Mouse (Mus musculus) forebrain, embryonic 13.5 days (tissue): ENCODE results near the gene Smc4. TPM values are rescaled to one million over a fixed set of nuclear protein-coding genes. Genes with fewer than 3 reads are reported as not detected.
A peak's percentile ranks its signal among the peaks of the same experiment; 100 is the strongest.

Experiments
- ATAC-seq: fragments of 200-750 bp; cut with Nextera tagmentation; 2 replicates; pipeline ENCODE4 v1.8.0; 2017
- H3K27ac ChIP-seq: fragments of 300-500 bp; sonication (generic); 2 replicates; pipeline ENCODE4 v1.5.1; 2015; ENCODE audit warnings: inconsistent platforms, mild to moderate bottlenecking, moderate library complexity
- H3K27me3 ChIP-seq: fragments of 300-500 bp; sonication (generic); 2 replicates; pipeline ENCODE4 v1.6.1; 2015; ENCODE audit warnings: mild to moderate bottlenecking, inconsistent platforms
- H3K36me3 ChIP-seq: fragments of 300-500 bp; sonication (generic); 2 replicates; pipeline ENCODE4 v1.6.1; 2015; ENCODE audit warnings: mild to moderate bottlenecking, inconsistent platforms; ENCODE audit not compliant: poor library complexity, severe bottlenecking
- H3K4me1 ChIP-seq: fragments of 300-500 bp; sonication (generic); 2 replicates; pipeline ENCODE4 v1.6.1; 2015; ENCODE audit warnings: inconsistent platforms
- H3K4me2 ChIP-seq: fragments of 300-500 bp; sonication (generic); 2 replicates; pipeline ENCODE4 v1.6.1; 2015; ENCODE audit warnings: inconsistent platforms, mild to moderate bottlenecking, moderate library complexity
- H3K4me3 ChIP-seq: fragments of 300-500 bp; sonication (generic); 2 replicates; pipeline ENCODE4 v1.5.1; 2015; ENCODE audit warnings: mild to moderate bottlenecking, inconsistent platforms
- H3K9ac ChIP-seq: fragments of 300-500 bp; sonication (generic); 2 replicates; pipeline ENCODE4 v1.6.1; 2015; ENCODE audit warnings: mild to moderate bottlenecking, inconsistent platforms
- H3K9me3 ChIP-seq: fragments of 300-500 bp; sonication (generic); replicated peaks from 2 replicates; pipeline ENCODE4 v1.6.1; 2016; ENCODE audit warnings: inconsistent platforms
- WGBS: fragments of 180-500 bp; shearing (Covaris S2); methylation state at CpG from one replicate; pipeline ENCODE4 v1.1.7; 2015; 5-methylcytosine and 5-hydroxymethylcytosine counted together
- polyA plus RNA-seq: library from polyadenylated mRNA; unstranded; fragments of >200 nt; fragmentation: Nextera tagmentation; extraction: Ambion mirVana; gene quantifications from 2 replicates; pipeline ENCODE4 v1.2.1, GENCODE M21; 2015

Smc4 gene
- polyA plus RNA-seq, 1 experiment from 2014 or later, result 180 TPM

GRCm38 (mm10) chr3:69020764-69021163 lies 16.2 kb downstream of the Smc4 start:
- ATAC-seq, result no peak
- peaks cover 61% of the 10 kb centered on the region for H3K36me3 ChIP-seq

GRCm38 (mm10) chr3:69026133-69026783 lies 21.7 kb downstream of the Smc4 start:
- Histone ChIP-seq H3K4me2 (no peak overlapping the region), H3K36me3 (peaks cover 71% of the 10 kb centered on the region), H3K4me3 (no peak overlapping the region), H3K9ac (no peak overlapping the region), H3K27me3 (no peaks in the 10 kb centered on the region), H3K9me3 (no peaks in the 10 kb centered on the region), H3K27ac (no peak overlapping the region), H3K4me1 (no peaks in the 10 kb centered on the region)
- 98% methylated on average over 1 of the region's 1 CpGs for WGBS
- ATAC-seq, result no peak

More at GRCm38 (mm10) chr3:69020764-69021163, 16.2 kb downstream of the Smc4 start:
- H3K4me3 ChIP-seq, result no peak overlapping the region
- H3K4me2 ChIP-seq, result no peak overlapping the region
- no peaks in the 10 kb centered on the region for H3K4me1 ChIP-seq
- no peaks in the 10 kb centered on the region for H3K27me3 ChIP-seq
- H3K27ac ChIP-seq, result no peak overlapping the region
- H3K9me3 ChIP-seq, result no peaks in the 10 kb centered on the region
- H3K9ac ChIP-seq, result no peak overlapping the region

GRCm38 (mm10) chr3:69040105-69040504 lies 35.6 kb downstream of the Smc4 start:
- H3K9ac ChIP-seq, result no peak overlapping the region
- no peaks in the 10 kb centered on the region for H3K27me3 ChIP-seq
- peak overlapping the region; percentile 36 for H3K4me2 ChIP-seq
- peak overlapping the region; percentile 20 for H3K4me3 ChIP-seq
- ATAC-seq, result no peak
- H3K4me1 ChIP-seq, result peaks cover 27% of the 10 kb centered on the region
- peaks cover 31% of the 10 kb centered on the region for H3K36me3 ChIP-seq
- H3K9me3 ChIP-seq, result no peaks in the 10 kb centered on the region
- WGBS, result 91% methylated on average over 2 of the region's 2 CpGs
- H3K27ac ChIP-seq, result no peak overlapping the region

- H3K4me3 ChIP-seq, result peak overlapping the region; percentile 20
- 71% methylated on average over 5 of the region's 5 CpGs for WGBS
- ATAC-seq, result no peak
- no peaks in the 10 kb centered on the region for H3K27me3 ChIP-seq
- H3K4me2 ChIP-seq, result peak overlapping the region; percentile 36
- peaks cover 28% of the 10 kb centered on the region for H3K36me3 ChIP-seq
- no peak overlapping the region for H3K9ac ChIP-seq
- peaks cover 35% of the 10 kb centered on the region for H3K4me1 ChIP-seq
- no peaks in the 10 kb centered on the region for H3K9me3 ChIP-seq
- H3K27ac ChIP-seq, result no peak overlapping the region
Measured at GRCm38 (mm10) chr3:69041298-69041697, 36.8 kb downstream of the Smc4 start.

GRCm38 (mm10) chr3:69044167-69044591 lies 39.6 kb downstream of the Smc4 start:
- peak; percentile 79 for ATAC-seq
- peaks cover 35% of the 10 kb centered on the region for H3K4me1 ChIP-seq
- H3K36me3 ChIP-seq, result peaks cover 13% of the 10 kb centered on the region
- peak overlapping the region; percentile 95 for H3K27ac ChIP-seq
- no peaks in the 10 kb centered on the region for H3K27me3 ChIP-seq
- H3K4me2 ChIP-seq, result peak overlapping the region; percentile 69
- H3K9me3 ChIP-seq, result no peaks in the 10 kb centered on the region
- peak overlapping the region; percentile 97 for H3K9ac ChIP-seq
- under 1% methylated on average over 30 of the region's 42 CpGs for WGBS
- H3K4me3 ChIP-seq, result peak overlapping the region; percentile 87

- peaks cover 8% of the 10 kb centered on the region for H3K36me3 ChIP-seq
- H3K9me3 ChIP-seq, result no peaks in the 10 kb centered on the region
- H3K27me3 ChIP-seq, result no peaks in the 10 kb centered on the region
- ATAC-seq, result peak; percentile 97
- H3K4me1 ChIP-seq, result peaks cover 35% of the 10 kb centered on the region
- peak within 1 kb of the TSS; percentile 87 for H3K4me3 ChIP-seq
- H3K9ac ChIP-seq, result peak within 1 kb of the TSS; percentile 97
- H3K27ac ChIP-seq, result peak within 1 kb of the TSS; percentile 95
- peak within 1 kb of the TSS; percentile 69 for H3K4me2 ChIP-seq
- WGBS, result under 1% methylated on average over 62 of the region's 80 CpGs
Measured at GRCm38 (mm10) chr3:69044645-69045399, 40.3 kb downstream of the Smc4 start, which contains the start of gene Trim59. Gene Trim59, minus strand, starts transcription at chr3:69044755.

- H3K4me1 ChIP-seq, result peaks cover 32% of the 10 kb centered on the region
- peak overlapping the region; percentile 87 for H3K4me3 ChIP-seq
- no peaks in the 10 kb centered on the region for H3K9me3 ChIP-seq
- peaks cover 4% of the 10 kb centered on the region for H3K36me3 ChIP-seq
- peak overlapping the region; percentile 69 for H3K4me2 ChIP-seq
- H3K27me3 ChIP-seq, result no peaks in the 10 kb centered on the region
- peak overlapping the region; percentile 95 for H3K27ac ChIP-seq
- ATAC-seq, result peak; percentile 9; the same call in 1 of the 2 replicates
- peak overlapping the region; percentile 97 for H3K9ac ChIP-seq
- WGBS, result 8% methylated on average over 9 of the region's 9 CpGs
Measured at GRCm38 (mm10) chr3:69045400-69045703, 40.8 kb downstream of the Smc4 start.

GRCm38 (mm10) chr3:69045750-69046149 lies 41.2 kb downstream of the Smc4 start:
- H3K4me3 ChIP-seq, result peak overlapping the region; percentile 87
- H3K4me1 ChIP-seq, result peaks cover 28% of the 10 kb centered on the region
- H3K9me3 ChIP-seq, result no peaks in the 10 kb centered on the region
- WGBS, result 23% methylated on average over 13 of the region's 13 CpGs
- peak overlapping the region; percentile 97 for H3K9ac ChIP-seq
- peaks cover under 1% of the 10 kb centered on the region; the same call in 1 of the 2 replicates for H3K36me3 ChIP-seq
- H3K27ac ChIP-seq, result no peak overlapping the region
- no peak for ATAC-seq
- no peaks in the 10 kb centered on the region for H3K27me3 ChIP-seq
- H3K4me2 ChIP-seq, result peak overlapping the region; percentile 69

GRCm38 (mm10) chr3:69046509-69046908 lies 42.0 kb downstream of the Smc4 start:
- WGBS, result 82% methylated on average over 4 of the region's 4 CpGs
- no peak overlapping the region for H3K4me3 ChIP-seq
- peaks cover 20% of the 10 kb centered on the region for H3K4me1 ChIP-seq
- no peaks in the 10 kb centered on the region for H3K36me3 ChIP-seq
- H3K27ac ChIP-seq, result no peak overlapping the region
- H3K9ac ChIP-seq, result no peak overlapping the region
- H3K4me2 ChIP-seq, result no peak overlapping the region
- no peaks in the 10 kb centered on the region for H3K9me3 ChIP-seq
- no peak for ATAC-seq
- no peaks in the 10 kb centered on the region for H3K27me3 ChIP-seq

GRCm38 (mm10) chr3:69047684-69048083 lies 43.1 kb downstream of the Smc4 start:
- H3K27me3 ChIP-seq, result no peaks in the 10 kb centered on the region
- no peak overlapping the region for H3K4me3 ChIP-seq
- H3K27ac ChIP-seq, result no peak overlapping the region
- no peak for ATAC-seq
- H3K9ac ChIP-seq, result no peak overlapping the region
- 82% methylated on average over 4 of the region's 4 CpGs for WGBS
- H3K36me3 ChIP-seq, result no peaks in the 10 kb centered on the region
- peaks cover 14% of the 10 kb centered on the region for H3K4me1 ChIP-seq
- no peak overlapping the region for H3K4me2 ChIP-seq
- no peaks in the 10 kb centered on the region for H3K9me3 ChIP-seq

- H3K27ac ChIP-seq, result no peak overlapping the region
- no peak overlapping the region for H3K4me3 ChIP-seq
- peaks cover 9% of the 10 kb centered on the region for H3K4me1 ChIP-seq
- ATAC-seq, result no peak
- no peaks in the 10 kb centered on the region for H3K9me3 ChIP-seq
- H3K4me2 ChIP-seq, result no peak overlapping the region
- WGBS, result 65% methylated on average over 6 of the region's 6 CpGs
- no peaks in the 10 kb centered on the region for H3K27me3 ChIP-seq
- no peak overlapping the region for H3K9ac ChIP-seq
- no peaks in the 10 kb centered on the region for H3K36me3 ChIP-seq
Measured at GRCm38 (mm10) chr3:69049011-69049410, 44.5 kb downstream of the Smc4 start.

GRCm38 (mm10) chr3:69051894-69052293 lies 47.4 kb downstream of the Smc4 start:
- WGBS, result 94% methylated on average over 11 of the region's 11 CpGs

More at GRCm38 (mm10) chr3:69051894-69052293, 47.4 kb downstream of the Smc4 start:
- Histone ChIP-seq H3K4me1 (no peaks in the 10 kb centered on the region), H3K9ac (no peak overlapping the region), H3K4me3 (no peak overlapping the region), H3K36me3 (no peaks in the 10 kb centered on the region), H3K4me2 (no peak overlapping the region), H3K27me3 (no peaks in the 10 kb centered on the region), H3K27ac (no peak overlapping the region), H3K9me3 (no peaks in the 10 kb centered on the region)
- ATAC-seq, result no peak
